Mouse (Mus musculus) midbrain, embryonic 14.5 days (tissue): Measurements from ENCODE around the gene Tmem213. TPM values are rescaled to one million over a fixed set of nuclear protein-coding genes. Genes with fewer than 3 reads are reported as not detected.

Source experiments
- ATAC-seq: fragments of 200-750 bp; cut with Nextera tagmentation; 2 replicates; pipeline ENCODE4 v1.8.0; 2017; ENCODE audit warnings: moderate number of reproducible peaks, moderate library complexity; ENCODE audit not compliant: low FRiP score, low TSS enrichment
- DNase-seq: peaks from one replicate; pipeline ENCODE4 v3.0.0-alpha.2; 2015
- H3K27ac ChIP-seq: fragments of 300-500 bp; sonication (generic); replicated peaks from 2 replicates; pipeline ENCODE4 v1.5.1; 2014; ENCODE audit warnings: mild to moderate bottlenecking, low read depth, low read length, moderate library complexity
- H3K27me3 ChIP-seq: fragments of 300-500 bp; sonication (generic); 2 replicates; pipeline ENCODE4 v1.6.1; 2014; ENCODE audit warnings: low read length, control low read depth, mixed read lengths; ENCODE audit not compliant: control insufficient read depth, insufficient read depth
- H3K36me3 ChIP-seq: fragments of 300-500 bp; sonication (generic); 2 replicates; pipeline ENCODE4 v1.6.1; 2014; ENCODE audit warnings: low read length, control low read depth; ENCODE audit not compliant: control insufficient read depth, insufficient read depth
- H3K4me1 ChIP-seq: fragments of 300-500 bp; sonication (generic); 2 replicates; pipeline ENCODE4 v1.6.1; 2014; ENCODE audit warnings: mild to moderate bottlenecking, antibody characterized with exemption, low read length, control low read depth; ENCODE audit not compliant: control insufficient read depth, insufficient read depth
- H3K4me2 ChIP-seq: fragments of 300-500 bp; sonication (generic); 2 replicates; pipeline ENCODE4 v1.6.1; 2014; ENCODE audit warnings: mild to moderate bottlenecking, low read length, moderate library complexity
- H3K4me3 ChIP-seq: fragments of 300-500 bp; sonication (generic); replicated peaks from 2 replicates; pipeline ENCODE4 v1.5.1; 2014; ENCODE audit warnings: low read depth, low read length
- H3K9ac ChIP-seq: fragments of 300-500 bp; sonication (generic); replicated peaks from 2 replicates; pipeline ENCODE4 v1.6.1; 2014; ENCODE audit warnings: mild to moderate bottlenecking, low read length, moderate library complexity
- H3K9me3 ChIP-seq: fragments of 300-500 bp; sonication (generic); 2 replicates; pipeline ENCODE4 v1.6.1; 2016; ENCODE audit warnings: low read length, control low read depth, mixed read lengths; ENCODE audit not compliant: control insufficient read depth
- WGBS: fragments of 180-500 bp; shearing (Covaris S2); extraction: QIAGEN DNeasy Blood & Tissue Kit; methylation state at CpG from one replicate; pipeline ENCODE4 v1.1.7; 2014; 5-methylcytosine and 5-hydroxymethylcytosine counted together
- polyA plus RNA-seq: library from polyadenylated mRNA; unstranded; fragments of >200 nt; fragmentation: Nextera tagmentation; extraction: Ambion mirVana; gene quantifications from 2 replicates; pipeline ENCODE4 v1.2.1, GENCODE M21; 2014

Gene Tmem213
- polyA plus RNA-seq, 1 experiment from 2014 or later, result not detected

DNA sequence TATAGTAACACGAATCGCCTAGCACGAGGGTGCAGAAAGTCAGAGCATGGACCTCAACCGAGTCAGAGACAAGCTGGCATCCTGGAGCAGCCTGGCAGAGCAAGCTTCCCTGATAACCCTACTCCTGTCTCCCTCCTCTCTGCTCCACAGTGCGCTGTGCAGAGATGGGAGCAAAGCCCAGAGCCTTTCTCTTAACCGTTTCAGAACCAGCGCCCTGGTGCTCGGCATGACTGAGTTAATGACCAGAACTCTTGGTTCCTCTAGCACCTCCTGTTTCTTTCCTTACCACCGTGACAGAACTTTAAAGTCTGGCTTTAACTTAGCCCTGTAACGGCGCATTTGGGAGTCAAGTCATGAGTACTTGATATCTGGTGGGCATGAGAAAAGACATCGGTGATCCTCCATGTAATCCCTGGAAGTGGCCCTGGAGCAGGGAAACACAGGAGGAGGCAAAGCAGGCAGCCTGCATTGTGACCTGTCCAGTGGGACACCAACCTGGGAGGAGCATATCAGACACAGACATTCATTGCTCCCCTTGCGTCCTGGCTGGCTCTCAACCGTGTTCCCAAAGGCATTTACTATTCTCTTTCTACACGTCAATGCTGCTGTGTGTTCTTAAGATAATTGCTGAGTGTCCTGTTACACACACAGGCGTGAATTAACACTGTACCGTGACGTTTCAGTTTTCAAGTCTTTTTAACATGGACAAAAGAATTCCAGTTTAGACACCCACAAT is 14.6 kb downstream of the Tmem213 start:
- H3K36me3 ChIP-seq, result peaks cover 45% of the 10 kb centered on the region
- no peak overlapping the region for H3K27ac ChIP-seq
- no peaks in the 10 kb centered on the region for H3K27me3 ChIP-seq
- DNase-seq (no peak), ATAC-seq (no peak)
- no peaks in the 10 kb centered on the region for H3K9me3 ChIP-seq
- no peak overlapping the region for H3K4me3 ChIP-seq
- H3K4me1 ChIP-seq, result no peaks in the 10 kb centered on the region
- no peak overlapping the region for H3K9ac ChIP-seq
- no peak overlapping the region for H3K4me2 ChIP-seq
- WGBS, result 81% methylated on average over 18 of the region's 18 CpGs

GRCm38 (mm10) chr6:38124207-38124835 is 15.3 kb downstream of the Tmem213 start, which contains the start of gene Atp6v0a4:
Atp6v0a4 (minus strand) TSS chr6:38124586.
- H3K4me3 ChIP-seq, result no peak within 1 kb of the TSS
- WGBS, result 96% methylated on average over 7 of the region's 7 CpGs
- no peak within 1 kb of the TSS for H3K4me2 ChIP-seq
- no peak for ATAC-seq
- no peaks in the 10 kb centered on the region for H3K27me3 ChIP-seq
- no peak for DNase-seq
- H3K27ac ChIP-seq, result no peak within 1 kb of the TSS
- H3K36me3 ChIP-seq, result peaks cover 48% of the 10 kb centered on the region
- no peaks in the 10 kb centered on the region for H3K4me1 ChIP-seq
- H3K9ac ChIP-seq, result no peak within 1 kb of the TSS
- H3K9me3 ChIP-seq, result no peaks in the 10 kb centered on the region

- WGBS, result 94% methylated on average over 5 of the region's 5 CpGs
- no peak overlapping the region for H3K4me2 ChIP-seq
- no peaks in the 10 kb centered on the region for H3K27me3 ChIP-seq
- no peak for DNase-seq
- peaks cover 54% of the 10 kb centered on the region for H3K36me3 ChIP-seq
- no peak for ATAC-seq
- no peaks in the 10 kb centered on the region for H3K4me1 ChIP-seq
- no peak overlapping the region for H3K4me3 ChIP-seq
- H3K27ac ChIP-seq, result no peak overlapping the region
- no peaks in the 10 kb centered on the region for H3K9me3 ChIP-seq
- no peak overlapping the region for H3K9ac ChIP-seq
Measured at GRCm38 (mm10) chr6:38124882-38125281, 15.8 kb downstream of the Tmem213 start.

DNA sequence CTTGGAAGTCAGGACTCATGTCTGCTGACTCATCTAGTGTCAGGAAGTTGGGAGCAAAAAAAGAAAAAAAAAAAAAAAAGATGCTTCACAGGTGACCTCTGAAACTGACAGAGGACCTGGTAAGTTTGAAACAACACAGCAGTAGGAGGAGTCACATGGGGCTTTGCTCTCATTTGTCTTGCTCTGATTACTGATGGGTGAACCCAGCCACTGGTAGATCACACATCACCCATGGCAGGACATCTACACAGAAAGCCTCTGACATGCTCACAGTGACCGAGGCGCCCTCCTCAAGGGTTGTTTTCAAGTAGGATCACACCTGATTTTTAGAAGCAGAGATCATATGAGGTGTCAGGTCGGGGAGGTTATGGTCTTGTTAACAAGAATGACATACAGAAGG is 16.4 kb downstream of the Tmem213 start:
- H3K4me1 ChIP-seq, result no peaks in the 10 kb centered on the region
- DNase-seq (no peak), ATAC-seq (no peak)
- WGBS, result 96% methylated on average over 3 of the region's 3 CpGs
- no peaks in the 10 kb centered on the region for H3K9me3 ChIP-seq
- H3K4me2 ChIP-seq, result no peak overlapping the region
- no peak overlapping the region for H3K4me3 ChIP-seq
- H3K27ac ChIP-seq, result no peak overlapping the region
- peaks cover 60% of the 10 kb centered on the region for H3K36me3 ChIP-seq
- H3K27me3 ChIP-seq, result no peaks in the 10 kb centered on the region
- H3K9ac ChIP-seq, result no peak overlapping the region

DNA sequence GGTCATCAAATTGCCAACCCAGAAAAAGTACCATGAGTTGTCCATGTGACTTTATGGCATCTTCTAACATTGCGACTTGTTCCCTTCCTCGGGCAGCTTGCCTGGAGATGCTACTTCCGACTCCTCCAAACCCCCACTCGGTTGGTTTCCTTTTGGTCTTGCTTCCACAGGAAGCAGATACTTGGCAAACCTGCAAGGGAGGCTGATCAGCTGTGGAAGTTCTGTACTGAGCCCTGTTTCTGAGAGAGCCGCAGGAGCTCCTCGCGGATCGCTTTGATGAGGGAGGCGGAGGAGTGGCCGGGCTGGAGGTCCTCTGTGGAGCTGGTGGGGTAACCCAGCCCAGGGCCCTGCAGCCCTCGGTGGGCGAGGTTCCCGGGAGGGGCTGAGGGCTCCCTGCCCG is 19.1 kb downstream of the Tmem213 start:
- Histone ChIP-seq H3K4me1 (no peaks in the 10 kb centered on the region), H3K27ac (no peak overlapping the region), H3K9ac (no peak overlapping the region), H3K4me3 (no peak overlapping the region), H3K27me3 (no peaks in the 10 kb centered on the region), H3K4me2 (no peak overlapping the region), H3K9me3 (no peaks in the 10 kb centered on the region), H3K36me3 (peaks cover 74% of the 10 kb centered on the region)
- DNase-seq (no peak), ATAC-seq (no peak)
- 96% methylated on average over 14 of the region's 14 CpGs for WGBS

DNA sequence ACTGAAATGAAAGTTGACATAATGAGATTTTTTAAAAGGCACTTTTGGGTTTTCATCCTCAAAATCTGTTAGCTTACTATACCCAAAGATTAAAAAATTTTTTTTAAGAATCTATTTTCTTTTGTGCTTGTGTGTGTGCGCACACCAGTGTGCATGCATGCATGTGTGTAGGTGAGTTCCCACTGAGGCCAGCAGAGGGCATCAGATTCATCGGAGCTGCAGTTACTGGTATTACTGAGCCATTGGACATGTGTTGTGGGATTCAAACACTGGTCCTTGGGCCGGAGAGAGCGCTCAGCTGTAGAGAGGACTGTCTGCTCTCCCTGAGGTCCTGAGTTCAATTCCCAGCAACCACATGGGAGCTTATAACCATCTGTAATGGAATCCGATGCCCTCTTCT is 20.8 kb downstream of the Tmem213 start:
- no peak overlapping the region for H3K4me3 ChIP-seq
- no peaks in the 10 kb centered on the region for H3K9me3 ChIP-seq
- DNase-seq, result no peak
- no peak overlapping the region for H3K9ac ChIP-seq
- no peaks in the 10 kb centered on the region for H3K4me1 ChIP-seq
- peaks cover 69% of the 10 kb centered on the region for H3K36me3 ChIP-seq
- WGBS, result 98% methylated on average over 5 of the region's 5 CpGs
- H3K27me3 ChIP-seq, result no peaks in the 10 kb centered on the region
- no peak overlapping the region for H3K27ac ChIP-seq
- ATAC-seq, result no peak
- no peak overlapping the region for H3K4me2 ChIP-seq

- Histone ChIP-seq H3K9ac (no peak overlapping the region), H3K4me3 (no peak overlapping the region), H3K27ac (no peak overlapping the region), H3K36me3 (peaks cover 72% of the 10 kb centered on the region), H3K27me3 (no peaks in the 10 kb centered on the region), H3K4me1 (no peaks in the 10 kb centered on the region), H3K4me2 (no peak overlapping the region), H3K9me3 (no peaks in the 10 kb centered on the region)
- DNase-seq (no peak), ATAC-seq (no peak)
- 91% methylated on average over 4 of the region's 4 CpGs for WGBS
Measured at GRCm38 (mm10) chr6:38131801-38132231, 22.8 kb downstream of the Tmem213 start.

DNA sequence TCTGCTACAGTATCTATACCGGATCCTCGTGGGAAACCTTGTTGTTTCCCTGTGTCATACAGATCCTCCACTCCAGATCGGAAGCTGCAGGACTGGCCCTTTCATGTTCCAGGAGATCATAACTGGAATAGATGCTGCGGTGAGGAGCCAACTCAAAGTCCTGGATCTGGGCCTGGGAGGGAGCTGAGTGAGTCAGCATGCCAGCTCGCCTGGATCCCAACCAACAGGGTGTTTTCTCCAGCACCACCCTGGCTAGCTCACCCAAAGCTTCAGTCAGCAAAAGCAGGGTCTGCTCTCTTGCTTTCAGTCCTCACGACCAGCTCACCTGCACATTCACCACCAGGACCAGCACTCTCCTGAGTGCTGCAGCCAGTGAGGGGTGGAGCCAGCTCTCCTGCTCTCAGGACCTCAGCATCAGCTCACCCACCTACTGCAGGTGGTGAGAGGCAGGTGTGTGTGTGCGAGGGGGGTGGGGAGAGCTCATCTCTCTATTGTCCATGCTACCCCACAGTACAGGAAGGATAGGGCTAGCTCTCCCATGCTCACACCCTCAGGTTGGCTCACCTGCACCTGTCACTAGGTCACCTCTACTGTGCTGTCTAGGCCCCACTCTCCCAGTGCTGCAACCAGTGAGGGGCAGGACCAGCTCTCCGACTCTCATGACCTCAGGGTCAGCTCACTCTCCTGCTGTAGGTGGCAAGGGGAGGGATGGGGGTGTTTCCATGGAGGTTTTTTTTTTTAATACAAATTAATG is 25.9 kb downstream of the Tmem213 start:
- no peak overlapping the region for H3K4me3 ChIP-seq
- no peaks in the 10 kb centered on the region for H3K27me3 ChIP-seq
- no peaks in the 10 kb centered on the region for H3K4me1 ChIP-seq
- peaks cover 67% of the 10 kb centered on the region for H3K36me3 ChIP-seq
- WGBS, result 87% methylated on average over 8 of the region's 8 CpGs
- no peak for DNase-seq
- no peak overlapping the region for H3K4me2 ChIP-seq
- no peak for ATAC-seq
- H3K9me3 ChIP-seq, result no peaks in the 10 kb centered on the region
- no peak overlapping the region for H3K9ac ChIP-seq
- no peak overlapping the region for H3K27ac ChIP-seq
